Comparison of ENCODE assay signal across 8 mouse cellular contexts in genomic region chr1:179231777-179232661, GRCm38 (mm10).
DNase-seq lines count a peak whose midpoint lies in the region; ATAC-seq and TF ChIP-seq lines count a peak whose summit lies in the region.

No protein-coding gene starts in this region.

- no peaks in the 10 kb centered on the region for H3K27me3 ChIP-seq in Patski
- H3K27me3 ChIP-seq in cerebellum, adult 2 months (ENCODE audit: control insufficient read depth, insufficient read depth, low read length): no peaks in the 10 kb centered on the region
- no peaks in the 10 kb centered on the region for H3K27me3 ChIP-seq in hindbrain, embryonic 10.5 days (ENCODE audit: insufficient read depth, poor library complexity, severe bottlenecking)

- peak; percentile 85 for TF ChIP-seq CTCF in Patski (IDR thresholded peaks at IDR 0.05)
- TF ChIP-seq CTCF in cerebellum, adult 2 months (IDR thresholded peaks at IDR 0.05; ENCODE audit: borderline replicate concordance, insufficient read depth, low read depth, low read length): peak; percentile 79

- 30% methylated on average over 13 of the region's 13 CpGs for WGBS in cerebellum, adult 2 months
- 43% methylated on average over 13 of the region's 13 CpGs for WGBS in hindbrain, embryonic 10.5 days

- H3K9me3 ChIP-seq in hindbrain, embryonic 10.5 days: no peaks in the 10 kb centered on the region

- POLR2A ChIA-PET in Patski (lab: Charles Lee): interaction anchor here (0.6 to 0.8 kb wide), 3 partner anchors 29 to 697 kb away, joined by 3 read pairs; no protein-coding TSS in a partner anchor

- H3K4me3 ChIP-seq in cerebellum, adult 2 months (replicated peaks; ENCODE audit: insufficient read depth, low read depth, low read length): no peak overlapping the region
- H3K4me3 ChIP-seq in hindbrain, embryonic 10.5 days: no peak overlapping the region

- H3K4me1 ChIP-seq in cerebellum, adult 2 months (ENCODE audit: control insufficient read depth, insufficient read depth, low read length): peaks cover 4% of the 10 kb centered on the region
- peaks cover 25% of the 10 kb centered on the region for H3K4me1 ChIP-seq in hindbrain, embryonic 10.5 days (replicated peaks)

- CTCF ChIA-PET in Patski (lab: Charles Lee): interaction anchor here (0.8 to 2.3 kb wide), 16 partner anchors 8 to 245 kb away, joined by 3 to 13 read pairs (median 3); no protein-coding TSS in a partner anchor

- DNase-seq in Patski (ENCODE audit: low read depth, low spot score): peak; percentile 24
- peak; percentile 84 to 86 for DNase-seq in cerebellum, adult 2 months
- peak; percentile 77 for DNase-seq in forelimb bud, embryonic 11.5 days (ENCODE audit: low read depth, low spot score)
- peak; percentile 87 for DNase-seq in hindbrain, embryonic 10.5 days (ENCODE audit: low spot score)
- peak; percentile 70 to 86 for DNase-seq in layer of hippocampus, adult 8-10 months (ENCODE audit: low spot score in 2 of 2)
- DNase-seq in lung, postnatal 10 days: peak; percentile 81
- DNase-seq in retina, embryonic 14.5 days (ENCODE audit: low spot score): peak; percentile 91
- peak; percentile 79 for DNase-seq in thymus, postnatal 4 days

- TF ChIP-seq POLR2A in cerebellum, adult 2 months (IDR thresholded peaks at IDR 0.05; ENCODE audit: borderline replicate concordance, insufficient read depth, low read length): no peak

- H3K27ac ChIP-seq in cerebellum, adult 2 months (ENCODE audit: insufficient read depth, low read length): peak overlapping the region; percentile 39
- peak overlapping the region; percentile 77 for H3K27ac ChIP-seq in hindbrain, embryonic 10.5 days

- in situ Hi-C loops in Patski (cut with MboI; ENCODE audit: low pct_unique_long_range_greater_than_20kb): loop anchor here (5.0 to 10.0 kb wide), 2 partner anchors 85 to 707 kb away; partner anchors contain the start of gene Kif26b

- peak; percentile 65 for ATAC-seq in Patski

- H3K36me3 ChIP-seq in hindbrain, embryonic 10.5 days: no peaks in the 10 kb centered on the region

Comparison
In these comparisons a context has a peak if more than half of its experiments do, and no peak if none do; other contexts are left out.
1. DNase-seq: peak in every context shown above with its lines; median percentile 91 in retina, embryonic 14.5 days; 87 in hindbrain, embryonic 10.5 days; 85 in cerebellum, adult 2 months; 81 in lung, postnatal 10 days; 79 in thymus, postnatal 4 days; 78 in layer of hippocampus, adult 8-10 months; 77 in forelimb bud, embryonic 11.5 days; 24 in Patski.